Mouse (Mus musculus) midbrain, embryonic 10.5 days (tissue): ENCODE measurements around the gene Basp1. TPM values are rescaled to one million over a fixed set of nuclear protein-coding genes. Genes with fewer than 3 reads are reported as not detected.

ENCODE experiments used
- DNase-seq: peaks from one replicate; pipeline ENCODE4 v3.0.0-alpha.2; 2017; ENCODE audit warnings: low spot score
- H3K27ac ChIP-seq: fragments of 300-500 bp; sonication (generic); replicated peaks from 2 replicates; pipeline ENCODE4 v1.5.1; 2016; ENCODE audit warnings: mild to moderate bottlenecking
- H3K27me3 ChIP-seq: fragments of 300-500 bp; sonication (generic); 2 replicates; pipeline ENCODE4 v1.6.1; 2016; ENCODE audit warnings: low read depth, mild to moderate bottlenecking; ENCODE audit not compliant: poor library complexity, severe bottlenecking
- H3K36me3 ChIP-seq: fragments of 300-500 bp; sonication (generic); 2 replicates; pipeline ENCODE4 v1.6.1; 2016; ENCODE audit warnings: mild to moderate bottlenecking, moderate library complexity
- H3K4me1 ChIP-seq: fragments of 300-500 bp; sonication (generic); 2 replicates; pipeline ENCODE4 v1.6.1; 2016
- H3K4me3 ChIP-seq: fragments of 300-500 bp; sonication (generic); 2 replicates; pipeline ENCODE4 v1.5.1; 2016; ENCODE audit warnings: mild to moderate bottlenecking, moderate library complexity
- H3K9me3 ChIP-seq: fragments of 300-500 bp; sonication (generic); replicated peaks from 2 replicates; pipeline ENCODE4 v1.6.1; 2016; ENCODE audit warnings: mild to moderate bottlenecking
- WGBS: fragments of 180-500 bp; shearing (Covaris S2); methylation state at CpG from one replicate; pipeline ENCODE4 v1.1.7; 2016; 5-methylcytosine and 5-hydroxymethylcytosine counted together
- polyA plus RNA-seq: library from polyadenylated mRNA; unstranded; fragments of >200 nt; fragmentation: Nextera tagmentation; extraction: Ambion mirVana; gene quantifications from 2 replicates; pipeline ENCODE4 v1.2.1, GENCODE M21; 2016

Basp1 gene
- polyA plus RNA-seq, 1 experiment from 2014 or later = 37.6 TPM

GRCm38 (mm10) chr15:25335277-25335676, 78.3 kb downstream of the Basp1 start:
- Histone ChIP-seq H3K4me3 (no peak overlapping the region), H3K27ac (no peak overlapping the region), H3K9me3 (no peaks in the 10 kb centered on the region), H3K27me3 (no peaks in the 10 kb centered on the region), H3K36me3 (no peaks in the 10 kb centered on the region), H3K4me1 (peaks cover 13% of the 10 kb centered on the region)
- 89% methylated on average over 11 of the region's 11 CpGs for WGBS
- no peak for DNase-seq

- no peak for DNase-seq
- Histone ChIP-seq H3K9me3 (no peaks in the 10 kb centered on the region; the same call in 1 of the 2 replicates), H3K36me3 (no peaks in the 10 kb centered on the region), H3K27ac (no peak overlapping the region; the same call in 1 of the 2 replicates), H3K4me3 (no peak overlapping the region), H3K27me3 (no peaks in the 10 kb centered on the region), H3K4me1 (peaks cover 19% of the 10 kb centered on the region)
- 51% methylated on average over 16 of the region's 16 CpGs for WGBS
These were observed 81.6 kb downstream of the Basp1 start for GRCm38 (mm10) chr15:25331877-25332445.

- no peaks in the 10 kb centered on the region for H3K36me3 ChIP-seq
- H3K27me3 ChIP-seq = no peaks in the 10 kb centered on the region
- DNase-seq = no peak
- H3K9me3 ChIP-seq = no peaks in the 10 kb centered on the region; the same call in 1 of the 2 replicates
- H3K4me3 ChIP-seq = no peak overlapping the region
- H3K4me1 ChIP-seq = peaks cover 19% of the 10 kb centered on the region
- 68% methylated on average over 4 of the region's 4 CpGs for WGBS
- no peak overlapping the region for H3K27ac ChIP-seq
These were observed 82.6 kb downstream of the Basp1 start for GRCm38 (mm10) chr15:25330946-25331345.

- WGBS = 86% methylated on average over 2 of the region's 2 CpGs
- Histone ChIP-seq H3K27ac (no peak overlapping the region), H3K4me3 (no peak overlapping the region), H3K9me3 (no peaks in the 10 kb centered on the region), H3K4me1 (peaks cover 4% of the 10 kb centered on the region), H3K27me3 (no peaks in the 10 kb centered on the region), H3K36me3 (no peaks in the 10 kb centered on the region)
- DNase-seq = no peak
These were observed 91.0 kb downstream of the Basp1 start for GRCm38 (mm10) chr15:25322601-25323000.

DNA sequence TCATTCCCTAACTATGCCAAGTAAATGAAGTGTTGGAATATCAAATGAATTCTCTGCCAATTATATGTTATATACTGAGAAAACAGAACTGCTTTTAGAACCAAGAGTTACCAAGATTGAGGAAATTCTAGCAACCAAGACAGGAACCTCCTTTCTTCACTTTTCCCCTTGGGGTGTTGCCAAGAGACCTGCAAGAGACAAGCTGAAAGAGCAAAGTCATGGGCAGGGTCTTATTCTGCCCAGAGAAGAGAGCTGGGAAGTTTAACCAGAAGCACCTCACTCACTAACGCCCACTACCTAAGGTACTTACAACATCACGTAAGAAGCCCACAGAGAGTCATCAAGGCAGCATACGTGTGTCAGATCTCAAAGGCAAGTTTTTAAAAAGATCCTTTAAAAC, 91.5 kb downstream of the Basp1 start:
- DNase-seq = no peak
- H3K4me3 ChIP-seq = no peak overlapping the region
- H3K9me3 ChIP-seq = no peaks in the 10 kb centered on the region
- no peak overlapping the region for H3K27ac ChIP-seq
- no peaks in the 10 kb centered on the region for H3K4me1 ChIP-seq
- no peaks in the 10 kb centered on the region for H3K36me3 ChIP-seq
- WGBS = 97% methylated on average over 3 of the region's 3 CpGs
- no peaks in the 10 kb centered on the region for H3K27me3 ChIP-seq

DNA sequence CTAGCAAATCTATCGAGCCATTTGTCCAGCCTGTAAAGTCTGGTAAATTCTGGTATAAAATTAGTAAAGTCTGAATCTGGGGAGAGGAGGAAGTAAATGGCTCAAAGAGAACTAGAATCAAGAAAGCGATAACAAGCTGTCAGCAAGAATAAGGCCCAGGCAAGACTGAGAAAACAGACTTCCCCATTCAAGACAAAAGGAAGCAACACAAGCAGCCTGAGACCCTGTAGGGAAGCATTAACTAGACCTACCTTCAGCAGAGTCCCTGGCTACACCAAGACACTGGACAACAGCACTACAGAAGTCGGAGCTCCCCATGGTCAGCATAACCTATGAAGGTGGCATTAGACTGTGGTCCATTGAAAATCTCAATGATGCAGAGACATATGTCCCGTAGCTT, 91.9 kb downstream of the Basp1 start:
- H3K27ac ChIP-seq = no peak overlapping the region
- H3K9me3 ChIP-seq = no peaks in the 10 kb centered on the region
- no peak for DNase-seq
- H3K27me3 ChIP-seq = no peaks in the 10 kb centered on the region
- H3K36me3 ChIP-seq = no peaks in the 10 kb centered on the region
- no peak overlapping the region for H3K4me3 ChIP-seq
- 92% methylated on average over 4 of the region's 4 CpGs for WGBS
- no peaks in the 10 kb centered on the region for H3K4me1 ChIP-seq

GRCm38 (mm10) chr15:25314471-25314870, 99.1 kb downstream of the Basp1 start:
- H3K9me3 ChIP-seq = no peaks in the 10 kb centered on the region
- no peak for DNase-seq
- WGBS = 93% methylated on average over 3 of the region's 3 CpGs

More at GRCm38 (mm10) chr15:25314471-25314870, 99.1 kb downstream of the Basp1 start:
- Histone ChIP-seq H3K27me3 (no peaks in the 10 kb centered on the region), H3K27ac (no peak overlapping the region), H3K36me3 (no peaks in the 10 kb centered on the region), H3K4me1 (no peaks in the 10 kb centered on the region), H3K4me3 (no peak overlapping the region)

Other genes with a start within 250 kb of the Basp1 start
- 74.7 and 86.0 TPM in 2 replicates for gene Myo10, start 208.8 kb upstream of the Basp1 start, polyA plus RNA-seq